Mouse (Mus musculus) ES-E14 (cell line): ENCODE measurements around the gene Gm4969. TPM values are rescaled to one million over a fixed set of nuclear protein-coding genes. Genes with fewer than 3 reads are reported as not detected.
A peak's percentile ranks its signal among the peaks of the same experiment; 100 is the strongest.
"Not testable (repeated sequence)": the region's sequence is repeated elsewhere in the genome, so short reads cannot be mapped to it uniquely, and the experiment has no call there.

ENCODE experiments used
- DNase-seq: peaks from one replicate; pipeline ENCODE4 v3.0.0-alpha.2; 2013; ENCODE audit warnings: low read depth, low spot score
- H3K27ac ChIP-seq: 2 replicates; pipeline ENCODE4 v1.5.1; 2012; ENCODE audit warnings: low read depth, mild to moderate bottlenecking, low read length, moderate library complexity, mixed read lengths; ENCODE audit not compliant: poor library complexity, insufficient read depth, severe bottlenecking
- H3K36me3 ChIP-seq: 2 replicates; pipeline ENCODE4 v1.6.1; 2012; ENCODE audit warnings: mild to moderate bottlenecking, low read length, moderate library complexity, mixed read lengths; ENCODE audit not compliant: control insufficient read depth, poor library complexity, insufficient read depth, severe bottlenecking
- H3K4me1 ChIP-seq, 2 experiments: fragments of 150-350 bp in 1 of 2; sonication (generic) in 1 of 2; 2 replicates each; pipeline ENCODE4 v1.6.1; 2012; ENCODE audit warnings: low read length in 2 of 2, mild to moderate bottlenecking in 1 of 2, mixed read lengths in 1 of 2; ENCODE audit not compliant: control insufficient read depth in 2 of 2, insufficient read depth in 2 of 2, poor library complexity in 1 of 2
- H3K4me3 ChIP-seq, 2 experiments: fragments of 150-350 bp in 1 of 2; sonication (generic) in 1 of 2; 2 replicates each; pipeline ENCODE4 v1.5.1; 2012; ENCODE audit warnings: low read length in 2 of 2, low read depth in 1 of 2, mild to moderate bottlenecking in 1 of 2, mixed read lengths in 1 of 2; ENCODE audit not compliant: insufficient read depth in 1 of 2, poor library complexity in 1 of 2, severe bottlenecking in 1 of 2
- H3K9ac ChIP-seq: 2 replicates; pipeline ENCODE4 v1.6.1; 2012; ENCODE audit warnings: low read depth, mild to moderate bottlenecking, low read length, mixed read lengths; ENCODE audit not compliant: poor library complexity, insufficient read depth, severe bottlenecking
- H3K9me3 ChIP-seq: fragments of 150-350 bp; sonication (generic); 2 replicates; pipeline ENCODE4 v1.6.1; 2012; ENCODE audit warnings: low read depth, mild to moderate bottlenecking, low read length; ENCODE audit not compliant: control insufficient read depth, insufficient read depth
- CHD2 ChIP-seq: IDR thresholded peaks from 2 replicates; pipeline ENCODE4 v1.6.1; 2014; ENCODE audit warnings: mild to moderate bottlenecking, low read depth, low read length, inconsistent platforms
- HCFC1 ChIP-seq: IDR thresholded peaks from 2 replicates; pipeline ENCODE4 v1.6.1; 2012; ENCODE audit warnings: low read length, inconsistent platforms, borderline replicate concordance; ENCODE audit not compliant: insufficient read depth
- MAFK ChIP-seq: IDR thresholded peaks from 2 replicates; pipeline ENCODE4 v1.6.1; 2014; ENCODE audit warnings: mild to moderate bottlenecking, low read depth, low read length, inconsistent platforms; ENCODE audit not compliant: insufficient read depth
- ZC3H11A ChIP-seq: IDR thresholded peaks from 2 replicates; pipeline ENCODE4 v1.6.1; 2012; ENCODE audit warnings: low read depth, mild to moderate bottlenecking, inconsistent platforms, low read length, borderline replicate concordance
- ZNF384 ChIP-seq: IDR thresholded peaks from 2 replicates; pipeline ENCODE4 v1.6.1; 2012; ENCODE audit warnings: low read depth, low read length, inconsistent platforms
- in situ Hi-C, 2 experiments: fragments of 600-800 bp; cut with MboI; formaldehyde crosslinking; loops; one replicate each; pipeline ENCODE4 v1.15.1; 2025; ENCODE audit warnings: low sequenced_read_pairs in 2 of 2, inconsistent platforms in 1 of 2; ENCODE audit not compliant: unreplicated experiment in 2 of 2
- total RNA-seq: library from RNA; depleted of rRNA; stranded (reverse); fragments of 300-350 nt; gene quantifications from 2 replicates; pipeline ENCODE4 v1.2.3, GENCODE M21; 2012

Gm4969 gene
- total RNA-seq, 1 experiment: 1.9 TPM

DNA sequence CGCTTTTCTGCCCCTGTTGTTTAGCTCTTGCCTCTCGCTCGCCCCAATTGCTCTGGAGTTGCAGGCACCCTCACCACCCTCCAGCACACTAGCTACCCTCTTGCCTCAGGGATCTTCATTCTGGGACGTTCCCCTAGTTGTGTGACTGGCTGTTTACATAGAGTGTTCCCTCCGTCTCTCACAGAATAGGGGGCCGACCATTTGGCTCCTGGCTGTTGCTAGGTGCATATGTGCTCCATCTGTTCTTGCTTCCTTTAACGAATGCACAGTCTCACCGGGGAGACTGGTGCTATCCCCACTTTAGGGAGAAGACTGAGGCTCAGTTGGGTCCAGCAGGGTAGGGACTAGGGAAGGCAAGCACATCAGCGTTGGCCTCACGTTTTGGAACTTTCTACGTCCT is 40.4 kb upstream of the Gm4969 start:
- TF ChIP-seq HCFC1: no peak
- no peak for TF ChIP-seq MAFK
- TF ChIP-seq CHD2: no peak
- TF ChIP-seq ZC3H11A: no peak
- no peak for TF ChIP-seq ZNF384
- H3K9me3 ChIP-seq: no peaks in the 10 kb centered on the region
- no peak for DNase-seq
- no peak overlapping the region for H3K9ac ChIP-seq
- in situ Hi-C loops: no loop called here
- H3K27ac ChIP-seq: no peak overlapping the region
- peaks cover 7% of the 10 kb centered on the region for H3K36me3 ChIP-seq
- peaks cover 0 to 16% of the 10 kb centered on the region in 2 experiments; a peak in 3 of 4 replicates for H3K4me1 ChIP-seq
- no peak overlapping the region for H3K4me3 ChIP-seq

DNA sequence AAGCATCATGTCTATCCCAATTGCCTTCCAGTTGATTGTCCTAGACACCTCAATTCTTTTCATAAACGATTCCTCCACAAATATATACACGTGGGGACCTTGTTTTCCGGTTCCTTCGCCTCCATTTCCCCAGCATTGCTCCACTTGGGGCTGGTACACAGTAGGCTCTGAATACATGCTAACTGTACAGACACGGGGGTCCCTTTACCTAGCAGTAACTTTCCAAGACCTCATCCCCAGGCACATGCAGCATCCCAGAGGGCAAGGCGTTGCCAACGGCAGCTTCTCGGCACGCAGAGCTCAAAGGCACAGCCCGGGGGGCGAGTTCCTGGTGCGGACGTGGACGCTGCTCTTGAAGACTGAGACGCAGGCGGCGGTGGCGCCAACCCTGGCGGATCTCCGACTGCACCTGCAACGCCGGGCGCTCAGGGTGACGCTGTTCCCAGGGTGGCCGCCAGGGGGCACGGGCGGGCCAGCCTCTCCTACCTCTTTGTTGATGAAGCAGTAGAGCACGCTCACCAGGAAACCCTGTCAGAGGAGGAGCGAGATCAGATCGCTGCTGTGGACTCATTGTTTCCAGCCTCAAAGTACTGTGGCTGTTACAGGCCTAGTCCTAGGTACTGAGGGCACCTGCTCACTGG is 39.1 kb upstream of the Gm4969 start:
- Histone ChIP-seq H3K9me3 (no peaks in the 10 kb centered on the region), H3K4me3 (peak overlapping the region in 1 of 2 experiments; percentile 34; a peak in 1 of 4 replicates), H3K27ac (no peak overlapping the region), H3K4me1 (peaks cover 0 to 15% of the 10 kb centered on the region in 2 experiments; a peak in 2 of 4 replicates), H3K36me3 (peaks cover 17% of the 10 kb centered on the region), H3K9ac (no peak overlapping the region)
- TF ChIP-seq MAFK (no peak), ZC3H11A (0 out of 2 replicates have a peak, but pooled peaks have one; percentile 34)
- peak; percentile 78 for DNase-seq
- in situ Hi-C loops: no loop called here

DNA sequence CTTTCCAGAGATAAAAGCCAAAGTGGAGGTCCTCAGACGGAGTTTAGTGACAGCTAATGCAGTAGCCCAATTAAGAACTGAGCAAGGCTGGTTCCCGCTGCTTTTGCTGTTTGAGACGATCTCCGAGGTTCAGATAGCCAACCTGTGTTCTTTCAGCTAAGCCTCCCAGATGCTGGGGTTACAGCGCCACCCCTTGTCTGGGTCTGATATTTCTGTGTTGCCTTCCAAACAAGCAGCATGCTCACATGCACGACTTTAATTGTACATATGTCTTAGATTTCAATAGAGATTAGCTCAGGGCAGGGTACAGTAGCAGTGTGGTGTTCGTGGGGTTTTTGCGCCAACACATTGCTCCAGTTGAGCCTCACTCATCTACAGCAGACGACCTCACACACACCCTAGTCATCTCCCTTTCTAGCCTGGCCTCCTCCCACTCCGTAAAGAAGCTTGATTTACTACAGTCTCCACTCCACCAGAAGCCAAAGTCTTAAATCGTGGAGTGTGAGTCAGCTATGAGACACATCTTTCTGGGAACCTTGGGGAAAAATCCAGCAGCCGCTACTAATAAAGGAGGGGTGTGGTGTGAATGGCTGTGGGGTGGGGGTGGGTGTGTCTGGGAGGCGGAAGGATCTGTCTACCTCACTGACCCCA is 37.8 kb upstream of the Gm4969 start:
- TF ChIP-seq CHD2: no peak
- no peak for TF ChIP-seq HCFC1
- in situ Hi-C loops: no loop called here
- no peak for DNase-seq
- peaks cover 28% of the 10 kb centered on the region for H3K36me3 ChIP-seq
- H3K27ac ChIP-seq: no peak overlapping the region
- H3K4me3 ChIP-seq: no peak overlapping the region
- H3K9ac ChIP-seq: no peak overlapping the region
- peaks cover 0 to 15% of the 10 kb centered on the region in 2 experiments; a peak in 2 of 4 replicates for H3K4me1 ChIP-seq
- H3K9me3 ChIP-seq: no peaks in the 10 kb centered on the region

DNA sequence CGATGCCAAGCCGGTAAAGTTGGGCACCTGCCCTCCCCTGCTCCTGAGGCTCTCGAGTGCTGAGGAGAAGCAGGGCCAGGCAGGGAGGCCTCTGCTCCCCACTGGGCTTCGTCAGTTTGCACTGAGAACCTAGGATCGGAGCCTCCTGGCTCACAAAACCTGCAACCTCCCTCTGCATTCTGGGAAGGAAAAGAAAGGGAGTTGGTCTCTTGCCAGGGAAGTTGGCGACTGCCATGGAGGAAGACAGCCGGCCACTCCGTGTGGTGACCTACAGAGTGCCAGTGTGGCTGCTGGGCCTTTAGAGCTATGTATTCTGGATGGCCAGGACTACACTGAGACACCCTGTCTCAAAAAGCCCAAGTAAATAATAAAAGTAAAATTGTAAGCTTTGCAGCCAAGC is 36.6 kb upstream of the Gm4969 start:
- Histone ChIP-seq H3K4me1 (peaks cover 5 to 18% of the 10 kb centered on the region in 2 experiments; a peak in 2 of 4 replicates), H3K4me3 (no peak overlapping the region), H3K9ac (no peak overlapping the region), H3K36me3 (peaks cover 31% of the 10 kb centered on the region), H3K9me3 (no peaks in the 10 kb centered on the region), H3K27ac (no peak overlapping the region)
- in situ Hi-C loops: no loop called here
- DNase-seq: no peak
- no peak for TF ChIP-seq MAFK

DNA sequence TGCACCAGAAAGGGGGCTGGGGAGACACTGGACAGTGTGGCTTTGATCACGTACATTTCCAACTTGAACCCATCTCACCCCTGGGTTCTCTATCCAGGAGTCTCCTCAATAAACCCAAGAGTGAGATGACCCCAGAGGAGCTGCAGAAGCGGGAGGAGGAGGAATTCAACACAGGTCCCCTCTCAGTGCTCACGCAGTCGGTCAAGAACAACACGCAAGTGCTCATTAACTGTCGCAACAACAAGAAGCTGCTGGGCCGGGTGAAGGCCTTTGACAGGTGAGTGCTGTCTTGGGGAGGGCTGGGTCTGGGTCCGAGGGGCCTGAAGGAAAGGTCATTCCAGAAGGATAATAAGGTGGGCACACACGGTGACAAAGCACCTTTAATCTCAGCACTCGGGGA is 33.0 kb upstream of the Gm4969 start:
- H3K27ac ChIP-seq, DNase-seq, H3K9ac ChIP-seq, H3K4me3 ChIP-seq, in situ Hi-C loops, H3K4me1 ChIP-seq, H3K9me3 ChIP-seq: not testable (repeated sequence)
- H3K36me3 ChIP-seq: peaks cover 28% of the 10 kb centered on the region
